Comparison of ENCODE assay signal across 9 mouse cellular contexts in the genomic region with DNA sequence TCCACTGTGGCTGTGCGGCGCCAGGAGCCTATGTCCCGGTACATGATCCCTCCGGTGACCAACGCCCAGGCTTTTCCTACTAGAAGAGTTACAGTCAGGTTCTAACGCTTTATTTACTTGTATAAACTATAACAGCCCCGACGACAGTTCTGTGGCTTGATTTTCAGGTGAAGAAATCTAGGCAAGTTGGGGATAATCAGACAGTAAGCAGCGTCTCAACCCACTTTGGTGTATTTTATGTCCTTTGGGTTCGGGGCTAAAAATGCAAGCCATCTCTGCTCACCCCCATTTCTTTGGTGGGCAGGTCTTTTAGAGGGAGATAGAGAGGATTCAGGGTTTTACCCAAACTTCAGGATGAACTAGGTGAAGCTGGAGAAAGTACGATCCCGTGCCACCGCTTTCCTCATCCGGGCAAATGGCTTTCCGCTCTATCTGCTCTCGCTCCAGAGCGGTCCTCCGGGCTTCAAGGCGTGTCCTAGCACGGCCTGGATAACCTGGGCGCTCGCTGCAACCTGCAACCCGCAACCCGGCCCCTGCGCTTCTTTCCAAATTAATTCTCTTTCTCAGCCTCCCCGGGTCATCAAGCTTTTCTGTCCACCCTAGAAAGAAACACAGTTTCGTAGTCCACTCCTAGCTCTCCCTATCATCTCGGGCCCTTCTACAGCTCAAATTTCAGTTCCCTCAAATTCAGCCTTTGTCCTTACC. TPM values are rescaled to one million over a fixed set of nuclear protein-coding genes. Genes with fewer than 3 reads are reported as not detected.
DNase-seq lines count a peak whose midpoint lies in the region; ATAC-seq and TF ChIP-seq lines count a peak whose summit lies in the region.
"Had no signal": no experiment of that assay in that cellular context is flagged by ENCODE, and none has a peak within 500 bp of the region (broad histone marks: within the 10 kb centered on the region; RNA-seq: fewer than 3 reads in every experiment).

No protein-coding gene starts in this region.

- no peaks in the 10 kb centered on the region for H3K36me3 ChIP-seq in testis, adult 2 months (ENCODE audit: control insufficient read depth, insufficient read depth, low read length)
- H3K36me3 ChIP-seq in limb, embryonic 10.5 days: no peaks in the 10 kb centered on the region
- no peaks in the 10 kb centered on the region for H3K36me3 ChIP-seq in neural tube, embryonic 15.5 days
- H3K36me3 ChIP-seq in thymus, adult 2 months (ENCODE audit: control insufficient read depth, insufficient read depth, low read length): no peaks in the 10 kb centered on the region

- H3K4me3 ChIP-seq in testis, adult 2 months (ENCODE audit: control insufficient read depth, low read depth, low read length): peak overlapping the region; percentile 52
- H3K4me3 ChIP-seq in limb, embryonic 10.5 days: peak overlapping the region; percentile 31
- peak overlapping the region; percentile 1 for H3K4me3 ChIP-seq in neural tube, embryonic 15.5 days (replicated peaks)
- no peak overlapping the region for H3K4me3 ChIP-seq in thymus, adult 2 months (ENCODE audit: control insufficient read depth, insufficient read depth, low read length)

- TF ChIP-seq CTCF in testis, adult 2 months (IDR thresholded peaks at IDR 0.05; ENCODE audit: control insufficient read depth, insufficient read depth, insufficient replicate concordance, low read depth, low read length): no peak
- no peak for TF ChIP-seq CTCF in thymus, adult 2 months (IDR thresholded peaks at IDR 0.05; ENCODE audit: borderline replicate concordance, control insufficient read depth, extremely low read depth, insufficient read depth, low read length, poor library complexity)

- H3K4me1 ChIP-seq in testis, adult 2 months (ENCODE audit: control insufficient read depth, insufficient read depth, low read length): peaks cover 11% of the 10 kb centered on the region
- peaks cover 17% of the 10 kb centered on the region for H3K4me1 ChIP-seq in limb, embryonic 10.5 days
- H3K4me1 ChIP-seq in neural tube, embryonic 15.5 days: peaks cover 19% of the 10 kb centered on the region
- H3K4me1 ChIP-seq in thymus, adult 2 months (replicated peaks; ENCODE audit: control insufficient read depth, insufficient read depth, low read length): peaks cover 4% of the 10 kb centered on the region

- H3K4me2 ChIP-seq in neural tube, embryonic 15.5 days: peak overlapping the region; percentile 41

- peak; percentile 3 for DNase-seq in adrenal gland, adult 2 months
- DNase-seq in adrenal gland, adult 18-20 months (ENCODE audit: low spot score in 2 of 2): no peak
- no peak for DNase-seq in testis, postnatal 10 days (ENCODE audit: low spot score)
- DNase-seq in limb, embryonic 10.5 days (ENCODE audit: low spot score): peak; percentile 56
- DNase-seq in urinary bladder, postnatal 4 days (ENCODE audit: low spot score in 2 of 2): no peak
- DNase-seq in thymus, adult 2 months: no peak

- no peak for TF ChIP-seq POLR2A in testis, adult 2 months (IDR thresholded peaks at IDR 0.05; ENCODE audit: control insufficient read depth, low read depth, low read length)
- TF ChIP-seq POLR2A in thymus, adult 2 months (IDR thresholded peaks at IDR 0.05; ENCODE audit: control insufficient read depth, extremely low read depth, insufficient read depth, low read length, poor library complexity): no peak

- H3K9ac ChIP-seq in neural tube, embryonic 15.5 days (replicated peaks): no peak overlapping the region

- H3K27ac ChIP-seq in testis, adult 2 months (ENCODE audit: control insufficient read depth, insufficient read depth, low read depth, low read length): no peak overlapping the region
- H3K27ac ChIP-seq in limb, embryonic 10.5 days: no peak overlapping the region
- H3K27ac ChIP-seq in neural tube, embryonic 15.5 days (replicated peaks): no peak overlapping the region
- no peak overlapping the region for H3K27ac ChIP-seq in thymus, adult 2 months (ENCODE audit: control insufficient read depth, insufficient read depth, low read length)

- no peak for ATAC-seq in neural tube, embryonic 15.5 days (ENCODE audit: low FRiP score)

- no peaks in the 10 kb centered on the region; the same call in 1 of the 2 replicates for H3K27me3 ChIP-seq in testis, adult 2 months (ENCODE audit: control insufficient read depth, insufficient read depth, low read length)
- peaks cover 98% of the 10 kb centered on the region for H3K27me3 ChIP-seq in limb, embryonic 10.5 days (ENCODE audit: low read depth, poor library complexity, severe bottlenecking)
- peaks cover 82% of the 10 kb centered on the region for H3K27me3 ChIP-seq in neural tube, embryonic 15.5 days (replicated peaks)
- peaks cover 16% of the 10 kb centered on the region; the same call in 1 of the 2 replicates for H3K27me3 ChIP-seq in thymus, adult 2 months (ENCODE audit: control insufficient read depth, insufficient read depth, low read length)

- WGBS in limb, embryonic 10.5 days: under 1% methylated on average over 28 of the region's 28 CpGs
- 1% methylated on average over 28 of the region's 28 CpGs for WGBS in neural tube, embryonic 15.5 days
- WGBS in thymus, adult 2 months: 4% methylated on average over 28 of the region's 28 CpGs

- no peaks in the 10 kb centered on the region for H3K9me3 ChIP-seq in limb, embryonic 10.5 days (replicated peaks)
- no peaks in the 10 kb centered on the region for H3K9me3 ChIP-seq in neural tube, embryonic 15.5 days (replicated peaks)

RNA-seq across cellular contexts. Expression of a gene that starts 0.5 kb away (rescaled TPM):
- not detected for total RNA-seq in adrenal gland, adult 2 months (2021)
- 0.06 TPM in 1 of 2 replicates, not detected in the other for polyA plus RNA-seq in adrenal gland, adult 2 months (2012; rRNA removed)
- not detected for total RNA-seq in adrenal gland, adult 18-20 months (2021)
- 0.35 and 0.77 TPM in 2 replicates for polyA plus RNA-seq in testis, adult 2 months (2012; rRNA removed)
- polyA plus RNA-seq in limb, embryonic 10.5 days (2016; fragmentation: Nextera tagmentation; extraction: Ambion mirVana): 0.10 TPM in 1 of 2 replicates, not detected in the other
- 5.1 TPM in 1 of 2 replicates, not detected in the other for polyA plus RNA-seq in neural tube, embryonic 15.5 days (2015; fragmentation: Nextera tagmentation; extraction: Ambion mirVana)
- not detected in 2 replicates for polyA plus RNA-seq in thymus, adult 2 months (2012; rRNA removed)
- polyA plus RNA-seq: spleen, adult 2 months had no signal

Comparison
In these comparisons a context has a peak if more than half of its experiments do, and no peak if none do; other contexts are left out.
1. DNase-seq: peak in adrenal gland, adult 2 months (single experiment) and limb, embryonic 10.5 days (single experiment); none in adrenal gland, adult 18-20 months (0 of 2), testis, postnatal 10 days (single experiment), urinary bladder, postnatal 4 days (0 of 2) and thymus, adult 2 months (single experiment).